20 mouse cellular contexts compared by ENCODE assay signal in the genomic region with DNA sequence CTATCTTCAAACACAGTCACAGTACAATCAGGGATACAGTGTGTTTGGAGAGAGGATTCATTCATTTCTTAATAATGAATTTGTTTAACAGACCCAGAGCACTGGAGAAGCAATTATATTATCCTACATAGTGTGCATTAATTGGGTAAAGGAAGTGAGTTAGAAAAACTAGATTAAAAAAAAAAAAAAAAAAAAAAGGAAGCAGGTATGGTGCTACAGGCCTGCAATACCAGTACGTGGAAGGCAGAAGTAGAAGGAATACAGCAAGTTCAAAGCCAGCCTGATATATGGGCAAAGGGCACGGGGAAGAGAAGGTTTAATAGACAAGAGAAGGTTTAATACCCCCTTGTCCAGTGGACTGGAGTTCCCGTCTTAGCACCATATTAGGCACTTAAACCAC. TPM values are rescaled to one million over a fixed set of nuclear protein-coding genes. Genes with fewer than 3 reads are reported as not detected.
"Had no signal": no experiment of that assay in that cellular context is flagged by ENCODE, and none has a peak within 500 bp of the region (broad histone marks: within the 10 kb centered on the region; RNA-seq: fewer than 3 reads in every experiment).

No protein-coding gene starts in this region.

- H3K9ac ChIP-seq: limb, embryonic 12.5 days; limb, embryonic 15.5 days; liver, embryonic 14.5 days; liver, postnatal 0 days; lung, embryonic 14.5 days; midbrain, embryonic 12.5 days; midbrain, embryonic 15.5 days; neural tube, embryonic 12.5 days; neural tube, embryonic 15.5 days had no signal

- DNase-seq: kidney, postnatal 14 days; kidney, postnatal 4 days; left cerebral cortex, postnatal 4 days; liver, postnatal 0 days; lung, embryonic 14.5 days; right cerebral cortex, adult 18-20 months; right cerebral cortex, postnatal 14 days; spleen, adult 18-20 months; thymus, adult 18-20 months; thymus, postnatal 36 days had no signal

- H3K27me3 ChIP-seq: limb, embryonic 12.5 days; limb, embryonic 15.5 days; midbrain, embryonic 12.5 days; midbrain, embryonic 15.5 days; neural tube, embryonic 12.5 days; neural tube, embryonic 15.5 days had no signal

- H3K27ac ChIP-seq: limb, embryonic 12.5 days; limb, embryonic 15.5 days; liver, embryonic 14.5 days; macrophage; midbrain, embryonic 12.5 days; midbrain, embryonic 15.5 days; neural tube, embryonic 12.5 days; neural tube, embryonic 15.5 days had no signal

- H3K9me3 ChIP-seq: limb, embryonic 12.5 days; limb, embryonic 15.5 days; midbrain, embryonic 12.5 days; midbrain, embryonic 15.5 days; neural tube, embryonic 12.5 days; neural tube, embryonic 15.5 days had no signal

- H3K4me1 ChIP-seq: limb, embryonic 12.5 days; limb, embryonic 15.5 days; neural tube, embryonic 15.5 days had no signal

- H3K4me3 ChIP-seq: limb, embryonic 12.5 days; limb, embryonic 15.5 days; midbrain, embryonic 12.5 days; midbrain, embryonic 15.5 days; neural tube, embryonic 12.5 days; neural tube, embryonic 15.5 days had no signal

- H3K4me2 ChIP-seq: limb, embryonic 12.5 days; limb, embryonic 15.5 days; liver, embryonic 11.5 days; lung, embryonic 14.5 days; midbrain, embryonic 12.5 days; midbrain, embryonic 15.5 days; neural tube, embryonic 12.5 days; neural tube, embryonic 15.5 days had no signal

- H3K36me3 ChIP-seq: limb, embryonic 12.5 days; limb, embryonic 15.5 days; midbrain, embryonic 12.5 days; neural tube, embryonic 12.5 days had no signal

- ATAC-seq: liver, postnatal 0 days; lung, postnatal 0 days; midbrain, embryonic 15.5 days had no signal

RNA-seq across cellular contexts. Expression of a gene that starts 46.5 kb away (rescaled TPM):
- polyA plus RNA-seq: macrophage had no signal
